Mouse (Mus musculus): ENCODE results near the gene Washc4. TPM values are rescaled to one million over a fixed set of nuclear protein-coding genes. Genes with fewer than 3 reads are reported as not detected.

The Washc4 gene
- polyA plus RNA-seq, 2 experiments, result 16.4 to 36.2 TPM

DNA sequence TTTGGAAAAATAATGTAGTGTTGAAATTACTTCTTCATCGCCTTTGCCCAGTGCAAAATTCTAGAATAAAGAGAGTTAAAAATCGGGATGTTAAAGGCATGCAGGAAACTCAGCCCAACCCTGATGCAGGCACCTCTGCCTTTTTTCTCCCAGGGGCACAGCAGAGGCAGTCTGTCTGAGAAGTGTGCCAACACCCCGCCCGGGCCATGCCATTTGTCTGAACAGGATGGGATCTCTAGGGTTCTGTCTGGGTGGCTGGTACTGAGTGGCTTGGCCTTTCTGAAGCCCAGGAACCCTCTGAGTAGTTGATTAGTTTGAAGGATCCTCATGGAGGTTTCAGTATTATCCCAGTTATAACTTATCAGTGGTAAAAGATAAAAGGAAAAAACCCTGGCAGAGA, 84.7 kb downstream of the Washc4 start:
- WGBS, result 84% methylated on average over 4 of the region's 4 CpGs
- Histone ChIP-seq H3K9ac (ENCODE audit: low read depth, low read length, severe bottlenecking) (no peak overlapping the region), H3K4me1 (ENCODE audit: control insufficient read depth, insufficient read depth, low read length) (no peaks in the 10 kb centered on the region; the same call in 1 of the 2 replicates), H3K4me3 (replicated peaks; ENCODE audit: low read length) (no peak overlapping the region), H3K27ac (replicated peaks; ENCODE audit: low read depth, low read length) (no peak overlapping the region), H3K4me2 (replicated peaks; ENCODE audit: low read depth, low read length, severe bottlenecking) (no peak overlapping the region), H3K27me3 (ENCODE audit: control insufficient read depth, insufficient read depth, low read length) (no peaks in the 10 kb centered on the region), H3K36me3 (ENCODE audit: control insufficient read depth, insufficient read depth, low read length) (peaks cover 37% of the 10 kb centered on the region), H3K9me3 (ENCODE audit: control insufficient read depth, low read length) (no peaks in the 10 kb centered on the region)
- DNase-seq (ENCODE audit: low spot score) (no peak), ATAC-seq (ENCODE audit: low FRiP score, low read depth) (no peak)
- TF ChIP-seq POLR2A (IDR thresholded peaks at IDR 0.05; ENCODE audit: borderline replicate concordance, extremely low read depth, insufficient read depth, insufficient read length), result no peak

DNA sequence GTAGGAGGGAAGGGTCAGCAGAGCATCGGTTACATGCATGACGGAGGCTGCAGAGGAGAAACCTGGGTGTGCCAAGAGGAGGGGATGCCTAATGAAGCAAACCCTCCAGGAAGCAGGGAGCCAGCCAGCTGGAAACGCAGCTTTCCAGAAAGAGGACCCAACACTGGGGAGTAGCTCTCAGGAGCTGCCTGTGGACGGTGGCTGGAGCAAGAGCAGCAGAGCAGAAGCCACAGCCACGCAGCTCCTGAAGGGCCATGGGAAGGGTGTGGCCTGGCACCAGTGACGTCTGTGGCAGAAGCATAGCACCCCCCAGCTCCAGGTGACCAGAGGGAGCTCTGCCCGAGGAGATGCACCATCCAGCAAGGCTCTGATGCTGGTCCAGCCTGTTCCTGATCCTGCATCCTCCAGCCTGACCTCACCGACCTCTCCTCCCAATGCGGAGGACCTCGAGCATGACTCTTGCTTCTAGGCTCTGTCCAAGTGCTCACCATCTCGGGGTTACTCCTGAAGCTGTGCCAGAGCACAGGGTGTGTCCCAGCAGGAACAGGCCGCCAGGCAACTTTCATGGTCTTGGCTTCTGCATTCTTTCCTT, 85.7 kb downstream of the Washc4 start:
- 83% methylated on average over 12 of the region's 12 CpGs for WGBS
- H3K9me3 ChIP-seq (ENCODE audit: control insufficient read depth, low read length), result no peaks in the 10 kb centered on the region
- no peak for TF ChIP-seq POLR2A (IDR thresholded peaks at IDR 0.05; ENCODE audit: borderline replicate concordance, extremely low read depth, insufficient read depth, insufficient read length)
- ATAC-seq (ENCODE audit: low FRiP score, low read depth) (no peak), DNase-seq (ENCODE audit: low spot score) (no peak)
- H3K36me3 ChIP-seq (ENCODE audit: control insufficient read depth, insufficient read depth, low read length), result peaks cover 37% of the 10 kb centered on the region
- H3K4me1 ChIP-seq (ENCODE audit: control insufficient read depth, insufficient read depth, low read length), result no peaks in the 10 kb centered on the region; the same call in 1 of the 2 replicates
- H3K27me3 ChIP-seq (ENCODE audit: control insufficient read depth, insufficient read depth, low read length), result no peaks in the 10 kb centered on the region
- no peak overlapping the region for H3K4me3 ChIP-seq (replicated peaks; ENCODE audit: low read length)
- no peak overlapping the region for H3K9ac ChIP-seq (ENCODE audit: low read depth, low read length, severe bottlenecking)
- H3K4me2 ChIP-seq (replicated peaks; ENCODE audit: low read depth, low read length, severe bottlenecking), result no peak overlapping the region
- no peak overlapping the region for H3K27ac ChIP-seq (replicated peaks; ENCODE audit: low read depth, low read length)

DNA sequence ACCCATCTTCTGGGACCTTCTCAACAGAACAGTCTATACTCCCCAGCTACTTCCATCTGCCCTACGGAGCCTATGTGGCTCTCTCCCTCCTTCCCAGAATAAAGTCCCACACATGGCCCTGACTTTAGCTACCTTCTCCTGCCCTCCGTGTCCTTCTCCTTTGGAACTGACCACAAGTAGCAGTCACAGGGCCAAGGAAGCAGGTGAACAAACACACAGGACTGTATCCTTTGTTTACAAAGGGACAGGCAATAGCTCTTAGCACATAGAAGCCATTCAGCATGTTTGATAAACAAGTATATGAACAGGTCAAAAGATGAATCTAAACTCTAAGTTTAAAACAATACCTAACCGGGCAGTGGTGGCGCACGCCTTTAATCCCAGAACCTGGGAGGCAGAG, 86.3 kb downstream of the Washc4 start:
- peaks cover 33% of the 10 kb centered on the region for H3K36me3 ChIP-seq (ENCODE audit: control insufficient read depth, insufficient read depth, low read length)
- 93% methylated on average over 5 of the region's 5 CpGs for WGBS

DNA sequence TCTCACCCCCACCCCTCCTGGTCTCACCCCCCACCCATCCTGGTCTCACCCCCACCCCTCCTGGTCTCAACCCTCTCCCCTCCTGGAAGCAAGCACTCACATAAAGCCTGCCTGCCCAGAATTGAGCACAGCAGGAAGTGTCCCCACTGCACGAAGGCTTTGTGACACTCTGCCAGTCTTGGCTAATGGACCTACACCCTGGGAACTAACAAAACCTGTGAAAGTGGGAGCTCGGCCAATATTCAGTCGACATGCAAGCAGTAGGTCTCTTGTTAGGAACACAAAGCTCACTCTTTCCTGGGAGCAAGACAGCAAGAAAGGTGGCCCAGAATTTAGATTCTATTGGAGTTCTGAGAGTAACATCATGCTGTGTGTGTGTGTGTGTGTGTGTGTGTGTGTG, 87.3 kb downstream of the Washc4 start:
- Histone ChIP-seq H3K4me3 (replicated peaks; ENCODE audit: low read length) (no peak overlapping the region), H3K27ac (replicated peaks; ENCODE audit: low read depth, low read length) (no peak overlapping the region), H3K9ac (ENCODE audit: low read depth, low read length, severe bottlenecking) (no peak overlapping the region), H3K4me2 (replicated peaks; ENCODE audit: low read depth, low read length, severe bottlenecking) (no peak overlapping the region), H3K36me3 (ENCODE audit: control insufficient read depth, insufficient read depth, low read length) (peaks cover 33% of the 10 kb centered on the region), H3K4me1 (ENCODE audit: control insufficient read depth, insufficient read depth, low read length) (no peaks in the 10 kb centered on the region; the same call in 1 of the 2 replicates), H3K27me3 (ENCODE audit: control insufficient read depth, insufficient read depth, low read length) (no peaks in the 10 kb centered on the region), H3K9me3 (ENCODE audit: control insufficient read depth, low read length) (no peaks in the 10 kb centered on the region)
- DNase-seq (ENCODE audit: low spot score) (no peak), ATAC-seq (ENCODE audit: low FRiP score, low read depth) (no peak)
- no peak for TF ChIP-seq POLR2A (IDR thresholded peaks at IDR 0.05; ENCODE audit: borderline replicate concordance, extremely low read depth, insufficient read depth, insufficient read length)
- WGBS, result 55% methylated on average over 3 of the region's 3 CpGs

More for the DNA sequence above, 86.3 kb downstream of the Washc4 start:
- Histone ChIP-seq H3K4me2 (replicated peaks; ENCODE audit: low read depth, low read length, severe bottlenecking) (no peak overlapping the region), H3K9ac (ENCODE audit: low read depth, low read length, severe bottlenecking) (no peak overlapping the region), H3K27me3 (ENCODE audit: control insufficient read depth, insufficient read depth, low read length) (no peaks in the 10 kb centered on the region), H3K4me1 (ENCODE audit: control insufficient read depth, insufficient read depth, low read length) (no peaks in the 10 kb centered on the region; the same call in 1 of the 2 replicates), H3K4me3 (replicated peaks; ENCODE audit: low read length) (no peak overlapping the region), H3K9me3 (ENCODE audit: control insufficient read depth, low read length) (no peaks in the 10 kb centered on the region), H3K27ac (replicated peaks; ENCODE audit: low read depth, low read length) (no peak overlapping the region)
- ATAC-seq (ENCODE audit: low FRiP score, low read depth) (no peak), DNase-seq (ENCODE audit: low spot score) (no peak)
- TF ChIP-seq POLR2A (IDR thresholded peaks at IDR 0.05; ENCODE audit: borderline replicate concordance, extremely low read depth, insufficient read depth, insufficient read length), result no peak

DNA sequence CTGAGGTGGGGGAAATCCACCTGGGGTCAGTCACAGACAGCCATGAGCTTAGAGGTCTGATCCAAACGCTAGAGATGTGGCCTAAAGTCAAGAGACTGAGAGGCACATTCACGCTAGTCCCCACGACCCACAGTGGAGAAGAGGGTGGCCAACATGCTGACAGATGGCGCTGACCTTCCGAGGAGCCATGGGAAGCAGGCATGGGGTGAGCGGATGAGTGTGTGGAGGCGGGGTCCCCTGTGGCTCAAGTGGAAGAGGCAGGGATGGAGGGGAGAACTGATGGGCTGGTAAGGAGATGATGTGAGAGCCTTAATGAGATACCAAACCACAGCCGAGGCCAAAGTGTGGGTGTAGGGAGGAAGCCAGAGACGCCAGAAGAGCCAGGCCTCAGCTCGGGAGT, 88.2 kb downstream of the Washc4 start:
- no peak for TF ChIP-seq POLR2A (IDR thresholded peaks at IDR 0.05; ENCODE audit: borderline replicate concordance, extremely low read depth, insufficient read depth, insufficient read length)
- 87% methylated on average over 10 of the region's 10 CpGs for WGBS

More for the DNA sequence above, 88.2 kb downstream of the Washc4 start:
- H3K4me3 ChIP-seq (replicated peaks; ENCODE audit: low read length), result no peak overlapping the region
- H3K4me1 ChIP-seq (ENCODE audit: control insufficient read depth, insufficient read depth, low read length), result no peaks in the 10 kb centered on the region; the same call in 1 of the 2 replicates
- no peak for ATAC-seq (ENCODE audit: low FRiP score, low read depth)
- H3K9me3 ChIP-seq (ENCODE audit: control insufficient read depth, low read length), result no peaks in the 10 kb centered on the region
- no peak overlapping the region for H3K27ac ChIP-seq (replicated peaks; ENCODE audit: low read depth, low read length)
- H3K9ac ChIP-seq (ENCODE audit: low read depth, low read length, severe bottlenecking), result no peak overlapping the region
- peaks cover 31% of the 10 kb centered on the region for H3K36me3 ChIP-seq (ENCODE audit: control insufficient read depth, insufficient read depth, low read length)
- no peaks in the 10 kb centered on the region for H3K27me3 ChIP-seq (ENCODE audit: control insufficient read depth, insufficient read depth, low read length)
- H3K4me2 ChIP-seq (replicated peaks; ENCODE audit: low read depth, low read length, severe bottlenecking), result no peak overlapping the region
- no peak for DNase-seq (ENCODE audit: low spot score)
